Mouse (Mus musculus) limb, embryonic 13.5 days (tissue): ENCODE measurements around the gene Gsg1l. TPM values are rescaled to one million over a fixed set of nuclear protein-coding genes. Genes with fewer than 3 reads are reported as not detected.

Source experiments
- ATAC-seq: fragments of 200-750 bp; cut with Nextera tagmentation; 2 replicates; pipeline ENCODE4 v1.8.0; 2017; ENCODE audit warnings: low read depth, moderate number of reproducible peaks, moderate TSS enrichment; ENCODE audit not compliant: low FRiP score
- H3K27ac ChIP-seq: fragments of 300-500 bp; sonication (generic); 2 replicates; pipeline ENCODE4 v1.5.1; 2015; ENCODE audit warnings: inconsistent platforms, mild to moderate bottlenecking, moderate library complexity
- H3K27me3 ChIP-seq: fragments of 300-500 bp; sonication (generic); 2 replicates; pipeline ENCODE4 v1.6.1; 2015; ENCODE audit warnings: mild to moderate bottlenecking, inconsistent platforms
- H3K36me3 ChIP-seq: fragments of 300-500 bp; sonication (generic); 2 replicates; pipeline ENCODE4 v1.6.1; 2015; ENCODE audit warnings: inconsistent platforms, mild to moderate bottlenecking, moderate library complexity
- H3K4me1 ChIP-seq: fragments of 300-500 bp; sonication (generic); 2 replicates; pipeline ENCODE4 v1.6.1; 2015; ENCODE audit warnings: inconsistent platforms
- H3K4me2 ChIP-seq: fragments of 300-500 bp; sonication (generic); replicated peaks from 2 replicates; pipeline ENCODE4 v1.6.1; 2015; ENCODE audit warnings: inconsistent platforms, mild to moderate bottlenecking, moderate library complexity
- H3K4me3 ChIP-seq: fragments of 300-500 bp; sonication (generic); 2 replicates; pipeline ENCODE4 v1.5.1; 2015; ENCODE audit warnings: moderate library complexity, mild to moderate bottlenecking, inconsistent platforms
- H3K9ac ChIP-seq: fragments of 300-500 bp; sonication (generic); 2 replicates; pipeline ENCODE4 v1.6.1; 2015; ENCODE audit warnings: mild to moderate bottlenecking, inconsistent platforms
- H3K9me3 ChIP-seq: fragments of 300-500 bp; sonication (generic); 2 replicates; pipeline ENCODE4 v1.6.1; 2016; ENCODE audit warnings: inconsistent platforms
- WGBS: fragments of 180-500 bp; shearing (Covaris S2); methylation state at CpG from one replicate; pipeline ENCODE4 v1.1.7; 2015; 5-methylcytosine and 5-hydroxymethylcytosine counted together
- polyA plus RNA-seq: library from polyadenylated mRNA; unstranded; fragments of >200 nt; fragmentation: Nextera tagmentation; extraction: Ambion mirVana; gene quantifications from 2 replicates; pipeline ENCODE4 v1.2.1, GENCODE M21; 2015

Gsg1l gene
- polyA plus RNA-seq, 1 experiment from 2014 or later = 1.3 TPM

GRCm38 (mm10) chr7:125899036-125899435 is 183.2 kb downstream of the Gsg1l start:
- 37% methylated on average over 7 of the region's 7 CpGs for WGBS
- Histone ChIP-seq H3K27me3 (peaks cover 4% of the 10 kb centered on the region; the same call in 1 of the 2 replicates), H3K4me2 (no peak overlapping the region), H3K36me3 (no peaks in the 10 kb centered on the region), H3K4me3 (no peak overlapping the region), H3K9me3 (peaks cover 4% of the 10 kb centered on the region; the same call in 1 of the 2 replicates), H3K4me1 (0 out of 2 replicates have a peak, but pooled peaks cover 8% of the 10 kb centered on the region), H3K9ac (no peak overlapping the region), H3K27ac (no peak overlapping the region)
- ATAC-seq = no peak; the same call in 1 of the 2 replicates

DNA sequence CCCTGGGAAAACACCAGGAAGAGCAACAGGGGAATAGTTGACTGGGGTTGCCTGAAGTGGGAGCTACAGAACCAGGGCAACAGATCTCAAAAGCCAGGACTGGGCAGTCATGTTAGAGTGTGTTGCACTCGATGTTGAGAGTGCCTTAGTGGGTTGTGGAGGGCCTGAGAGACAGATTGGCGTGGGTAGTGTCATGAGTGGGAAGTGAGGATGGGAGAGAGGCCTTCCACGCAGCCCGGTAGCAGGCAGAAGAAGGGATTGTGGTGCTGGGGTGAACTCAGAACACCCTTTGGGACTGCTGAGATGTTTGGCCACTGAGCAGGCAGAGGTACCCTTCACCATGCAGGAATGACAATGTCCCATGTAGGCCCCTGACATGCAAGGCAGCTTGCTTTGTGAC is 185.2 kb downstream of the Gsg1l start:
- peaks cover 4% of the 10 kb centered on the region; the same call in 1 of the 2 replicates for H3K9me3 ChIP-seq
- H3K9ac ChIP-seq = no peak overlapping the region
- no peak overlapping the region for H3K4me3 ChIP-seq
- H3K4me1 ChIP-seq = 0 out of 2 replicates have a peak, but pooled peaks cover 8% of the 10 kb centered on the region
- H3K27me3 ChIP-seq = peaks cover 4% of the 10 kb centered on the region; the same call in 1 of the 2 replicates
- H3K27ac ChIP-seq = no peak overlapping the region
- H3K36me3 ChIP-seq = no peaks in the 10 kb centered on the region
- H3K4me2 ChIP-seq = no peak overlapping the region
- no peak for ATAC-seq
- 88% methylated on average over 4 of the region's 4 CpGs for WGBS

GRCm38 (mm10) chr7:125893621-125894020 is 188.6 kb downstream of the Gsg1l start:
- WGBS = 88% methylated on average over 5 of the region's 5 CpGs
- H3K9ac ChIP-seq = no peak overlapping the region
- no peak overlapping the region for H3K27ac ChIP-seq
- H3K36me3 ChIP-seq = no peaks in the 10 kb centered on the region
- no peak for ATAC-seq
- H3K4me2 ChIP-seq = no peak overlapping the region
- H3K4me1 ChIP-seq = peaks cover under 1% of the 10 kb centered on the region; the same call in 1 of the 2 replicates
- H3K4me3 ChIP-seq = no peak overlapping the region
- peaks cover 4% of the 10 kb centered on the region; the same call in 1 of the 2 replicates for H3K9me3 ChIP-seq
- H3K27me3 ChIP-seq = peaks cover 4% of the 10 kb centered on the region; the same call in 1 of the 2 replicates

- Histone ChIP-seq H3K36me3 (no peaks in the 10 kb centered on the region), H3K9me3 (no peaks in the 10 kb centered on the region), H3K27me3 (peaks cover 4% of the 10 kb centered on the region; the same call in 1 of the 2 replicates), H3K9ac (no peak overlapping the region), H3K4me2 (no peak overlapping the region; the same call in 1 of the 2 replicates), H3K4me3 (no peak overlapping the region), H3K27ac (no peak overlapping the region), H3K4me1 (peaks cover 38% of the 10 kb centered on the region)
- 46% methylated on average over 12 of the region's 12 CpGs for WGBS
- ATAC-seq = no peak
These were observed 193.8 kb downstream of the Gsg1l start for GRCm38 (mm10) chr7:125888373-125888772.

DNA sequence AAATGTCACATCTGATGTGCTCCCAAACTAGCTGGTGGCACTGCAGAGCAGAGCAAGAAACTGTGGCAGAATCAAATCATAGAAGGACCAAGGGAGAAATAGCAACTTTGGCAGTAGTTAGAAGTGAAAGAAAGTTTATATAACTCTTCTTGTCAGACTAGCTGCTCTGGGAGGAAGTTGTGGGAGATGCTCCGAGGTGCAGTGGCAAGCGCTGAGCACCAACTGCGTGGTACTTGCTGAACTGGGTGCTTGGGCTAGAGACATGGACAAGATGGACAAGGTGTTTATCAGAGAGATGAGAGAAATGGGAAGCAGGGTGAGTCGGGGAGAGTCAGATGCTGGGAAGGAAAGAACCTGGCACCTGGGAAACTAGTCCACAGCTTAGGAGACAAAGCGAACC is 194.4 kb downstream of the Gsg1l start:
- Histone ChIP-seq H3K9me3 (no peaks in the 10 kb centered on the region), H3K27ac (no peak overlapping the region), H3K9ac (no peak overlapping the region), H3K36me3 (no peaks in the 10 kb centered on the region), H3K4me3 (no peak overlapping the region), H3K4me2 (no peak overlapping the region), H3K27me3 (peaks cover 4% of the 10 kb centered on the region; the same call in 1 of the 2 replicates), H3K4me1 (peaks cover 43% of the 10 kb centered on the region)
- no peak for ATAC-seq
- WGBS = 85% methylated on average over 5 of the region's 5 CpGs

DNA sequence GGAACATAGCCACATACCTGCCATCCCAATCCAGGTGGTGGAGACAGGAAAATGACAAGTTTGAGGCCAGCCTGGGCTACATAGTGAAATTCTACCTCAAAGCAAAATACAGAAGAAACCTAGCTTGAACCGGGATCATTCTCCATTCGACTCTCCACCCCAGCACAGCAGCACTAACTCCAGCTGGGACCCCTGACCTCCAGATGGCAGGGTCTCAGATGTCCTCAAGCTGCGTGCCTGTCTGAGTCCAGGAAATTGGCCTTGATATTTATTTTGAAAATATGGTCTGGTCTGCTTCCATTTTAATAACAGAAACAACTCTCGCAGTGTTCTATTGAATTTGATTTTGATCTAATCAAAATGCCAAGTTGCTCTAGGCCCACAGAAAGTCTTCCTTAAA is 195.1 kb downstream of the Gsg1l start:
- WGBS = 29% methylated on average over 4 of the region's 4 CpGs
- ATAC-seq = no peak
- H3K4me1 ChIP-seq = peaks cover 43% of the 10 kb centered on the region

DNA sequence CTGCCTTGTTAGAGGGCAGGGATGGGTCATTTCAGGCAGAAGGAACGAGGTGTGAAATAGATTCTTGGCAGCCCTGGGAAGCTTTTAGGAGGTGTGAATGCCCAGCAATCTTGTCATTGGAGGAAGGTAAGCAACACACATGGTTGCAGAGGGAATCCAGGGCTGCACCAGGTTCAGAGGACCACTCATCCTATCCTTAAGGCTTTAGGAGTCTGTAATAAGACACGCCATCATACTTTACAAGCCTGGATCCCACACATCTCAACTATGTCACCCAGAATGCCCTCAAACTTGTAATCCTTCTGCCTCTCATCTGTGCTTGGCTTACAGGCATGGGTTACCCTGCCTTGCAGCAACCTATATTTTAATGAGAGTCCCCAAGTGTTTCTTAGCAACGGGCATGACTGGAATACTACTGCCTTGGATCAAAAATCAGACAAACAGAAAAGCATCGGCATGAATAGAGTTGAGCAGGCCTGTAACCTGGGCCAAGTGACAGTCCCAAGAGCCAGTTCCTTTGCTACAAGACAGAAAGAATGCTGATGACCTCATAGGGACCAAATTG is 196.0 kb downstream of the Gsg1l start:
- no peak overlapping the region for H3K27ac ChIP-seq
- no peak overlapping the region for H3K4me3 ChIP-seq
- whole genome bisulfite sequencing = 29% methylated on average over 4 of the region's 4 CpGs
- peak; percentile 57; the same call in 1 of the 2 replicates for ATAC-seq
- H3K9ac ChIP-seq = no peak overlapping the region
- H3K36me3 ChIP-seq = no peaks in the 10 kb centered on the region
- H3K4me1 ChIP-seq = peaks cover 43% of the 10 kb centered on the region
- H3K27me3 ChIP-seq = peaks cover 4% of the 10 kb centered on the region; the same call in 1 of the 2 replicates
- no peak overlapping the region for H3K4me2 ChIP-seq
- H3K9me3 ChIP-seq = no peaks in the 10 kb centered on the region

More for the DNA sequence above, 195.1 kb downstream of the Gsg1l start:
- Histone ChIP-seq H3K9me3 (no peaks in the 10 kb centered on the region), H3K4me3 (no peak overlapping the region), H3K27ac (no peak overlapping the region), H3K9ac (no peak overlapping the region), H3K4me2 (no peak overlapping the region), H3K27me3 (peaks cover 4% of the 10 kb centered on the region; the same call in 1 of the 2 replicates), H3K36me3 (no peaks in the 10 kb centered on the region)

GRCm38 (mm10) chr7:125883232-125883631 is 199.0 kb downstream of the Gsg1l start:
- Histone ChIP-seq H3K9ac (no peak overlapping the region), H3K4me1 (peaks cover 39% of the 10 kb centered on the region), H3K27ac (no peak overlapping the region), H3K9me3 (no peaks in the 10 kb centered on the region), H3K4me2 (no peak overlapping the region), H3K4me3 (no peak overlapping the region), H3K27me3 (no peaks in the 10 kb centered on the region), H3K36me3 (no peaks in the 10 kb centered on the region)
- no peak for ATAC-seq
- WGBS = 43% methylated on average over 2 of the region's 2 CpGs

DNA sequence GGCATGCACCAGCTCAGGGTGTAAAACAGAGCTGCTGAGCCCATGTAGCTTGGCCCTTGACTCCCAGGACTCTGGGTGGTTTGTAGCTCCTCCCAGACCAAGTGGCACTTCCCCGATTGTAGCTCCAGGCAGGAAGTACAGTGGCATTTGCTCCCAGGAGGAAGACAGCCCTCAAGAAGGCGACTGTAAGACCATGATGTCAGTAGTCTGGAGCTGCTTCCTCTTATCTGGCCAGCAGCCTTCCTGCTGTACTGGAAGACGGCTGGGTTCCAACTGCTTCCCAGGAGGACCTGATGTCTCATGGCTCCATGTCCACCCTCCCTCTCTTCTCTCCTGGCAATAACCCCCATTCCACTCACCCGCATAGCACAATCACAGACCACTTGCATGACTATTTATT is 204.2 kb downstream of the Gsg1l start:
- H3K4me2 ChIP-seq = no peak overlapping the region
- no peak overlapping the region for H3K27ac ChIP-seq
- H3K9ac ChIP-seq = no peak overlapping the region
- ATAC-seq = no peak
- H3K4me3 ChIP-seq = no peak overlapping the region
- H3K4me1 ChIP-seq = peaks cover 10% of the 10 kb centered on the region; the same call in 1 of the 2 replicates
- no peaks in the 10 kb centered on the region for H3K9me3 ChIP-seq
- H3K27me3 ChIP-seq = no peaks in the 10 kb centered on the region
- no peaks in the 10 kb centered on the region for H3K36me3 ChIP-seq
- WGBS = 58% methylated on average over 4 of the region's 4 CpGs

DNA sequence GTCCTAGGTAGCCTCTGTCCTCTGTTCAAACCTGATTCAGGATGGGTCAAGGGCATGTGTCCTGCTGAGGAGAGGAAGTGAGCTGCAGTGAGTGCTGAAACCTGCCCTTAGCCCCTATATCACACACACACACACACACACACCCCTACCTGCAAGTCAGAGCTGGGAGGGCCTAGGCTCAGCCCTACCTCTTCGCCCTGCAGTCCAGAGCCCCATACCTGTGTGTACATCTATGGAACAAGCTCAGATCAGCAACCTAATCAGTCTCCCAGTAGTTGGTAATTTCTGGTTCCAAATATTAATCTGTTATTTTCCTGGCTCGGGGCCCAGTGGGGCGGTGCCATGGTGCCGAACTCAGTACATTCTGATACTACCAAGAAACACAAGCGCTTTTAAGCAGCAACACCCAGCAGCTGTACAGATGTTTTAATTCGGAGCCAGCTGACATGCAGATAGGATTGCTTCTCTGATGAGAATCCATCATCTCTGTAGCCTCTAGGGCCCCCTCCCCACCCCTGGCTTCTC is 208.2 kb downstream of the Gsg1l start:
- Histone ChIP-seq H3K36me3 (no peaks in the 10 kb centered on the region), H3K9ac (no peak overlapping the region), H3K4me3 (no peak overlapping the region), H3K9me3 (no peaks in the 10 kb centered on the region), H3K4me2 (no peak overlapping the region), H3K27ac (no peak overlapping the region), H3K4me1 (peaks cover 28% of the 10 kb centered on the region), H3K27me3 (no peaks in the 10 kb centered on the region)
- 86% methylated on average over 6 of the region's 6 CpGs for WGBS
- ATAC-seq = 0 out of 2 replicates have a peak, but pooled peaks have one; percentile 38

- no peak for ATAC-seq
These were observed 209.3 kb downstream of the Gsg1l start for GRCm38 (mm10) chr7:125872874-125873273.

DNA sequence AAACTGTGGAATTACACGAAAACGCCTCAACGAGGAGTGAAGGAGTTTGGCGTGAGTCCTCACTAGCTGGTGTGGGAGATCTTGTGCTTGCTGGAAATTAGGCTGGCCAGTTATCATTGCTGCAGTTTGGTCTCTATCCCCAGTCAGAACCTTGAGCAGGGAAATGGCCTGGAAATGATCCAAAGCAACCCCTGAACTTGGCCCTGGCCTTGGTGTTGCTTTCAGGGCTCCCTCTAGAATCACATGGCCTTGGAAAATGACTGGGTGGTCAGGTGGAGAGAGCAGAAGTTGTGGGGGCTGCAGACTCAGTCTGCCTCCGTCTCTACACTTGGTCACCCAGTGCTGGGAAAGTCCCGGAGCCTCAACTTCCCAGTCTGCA is 210.0 kb downstream of the Gsg1l start:
- no peaks in the 10 kb centered on the region for H3K9me3 ChIP-seq
- no peaks in the 10 kb centered on the region for H3K27me3 ChIP-seq
- no peak overlapping the region for H3K4me2 ChIP-seq
- H3K4me3 ChIP-seq = no peak overlapping the region
- peaks cover 12% of the 10 kb centered on the region for H3K36me3 ChIP-seq
- peak overlapping the region; percentile 52; the same call in 1 of the 2 replicates for H3K27ac ChIP-seq
- peaks cover 28% of the 10 kb centered on the region for H3K4me1 ChIP-seq
- no peak overlapping the region for H3K9ac ChIP-seq
- no peak for ATAC-seq
- 47% methylated on average over 6 of the region's 6 CpGs for WGBS

More at GRCm38 (mm10) chr7:125872874-125873273, 209.3 kb downstream of the Gsg1l start:
- Histone ChIP-seq H3K4me2 (no peak overlapping the region), H3K4me3 (no peak overlapping the region), H3K9ac (no peak overlapping the region), H3K4me1 (peaks cover 28% of the 10 kb centered on the region), H3K27ac (no peak overlapping the region), H3K27me3 (no peaks in the 10 kb centered on the region), H3K9me3 (no peaks in the 10 kb centered on the region), H3K36me3 (peaks cover 6% of the 10 kb centered on the region)
- 65% methylated on average over 3 of the region's 3 CpGs for WGBS
